Mouse (Mus musculus) CD4-positive helper T cell, adult 2 months (primary cell): Measurements from ENCODE around the gene Tomm40l.

Source experiments
- DNase-seq: peaks from one replicate; pipeline ENCODE4 v3.0.0-alpha.2; 2012; ENCODE audit warnings: low read depth, missing footprints, low spot score

Tomm40l gene

GRCm38 (mm10) chr1:171229750-171230149 is 7.4 kb upstream of the Tomm40l start:
- no peak for DNase-seq

- no peak for DNase-seq
Observed at GRCm38 (mm10) chr1:171227879-171228278, 5.6 kb upstream of the Tomm40l start.

- DNase-seq = no peak
Observed at GRCm38 (mm10) chr1:171226780-171227179, 4.5 kb upstream of the Tomm40l start.

GRCm38 (mm10) chr1:171224857-171225256 is 2.5 kb upstream of the Tomm40l start, which contains the start of gene Apoa2:
Gene Apoa2, plus strand, starts transcription at chr1:171225054.
- DNase-seq = no peak

- no peak for DNase-seq
Observed at GRCm38 (mm10) chr1:171223796-171224195, 1.5 kb upstream of the Tomm40l start.

GRCm38 (mm10) chr1:171223168-171223567 is 854 bp upstream of the Tomm40l start:
- DNase-seq = peak; percentile 26

- DNase-seq = peak; percentile 31
Observed at GRCm38 (mm10) chr1:171221281-171222193, 777 bp downstream of the Tomm40l start.

- DNase-seq = peak; percentile 80
Observed at GRCm38 (mm10) chr1:171220871-171221270, 1.4 kb downstream of the Tomm40l start.

GRCm38 (mm10) chr1:171216241-171216955 is 5.9 kb downstream of the Tomm40l start:
- DNase-seq = no peak

GRCm38 (mm10) chr1:171213801-171214496 is 8.4 kb downstream of the Tomm40l start, which contains the start of gene Nr1i3:
Gene Nr1i3, plus strand, starts transcription at chr1:171213970.
- DNase-seq = no peak

GRCm38 (mm10) chr1:171212854-171213253 is 9.5 kb downstream of the Tomm40l start:
- DNase-seq = no peak

GRCm38 (mm10) chr1:171209409-171209808 is 12.9 kb downstream of the Tomm40l start:
- no peak for DNase-seq

- no peak for DNase-seq
Observed at GRCm38 (mm10) chr1:171205704-171206493, 16.4 kb downstream of the Tomm40l start.

- DNase-seq = no peak
Observed at GRCm38 (mm10) chr1:171204249-171204644, 18.1 kb downstream of the Tomm40l start.

GRCm38 (mm10) chr1:171203471-171204248 is 18.7 kb downstream of the Tomm40l start:
- no peak for DNase-seq

- no peak for DNase-seq
Observed at GRCm38 (mm10) chr1:171200769-171201168, 21.5 kb downstream of the Tomm40l start.

GRCm38 (mm10) chr1:171199532-171199931 is 22.8 kb downstream of the Tomm40l start:
- no peak for DNase-seq

GRCm38 (mm10) chr1:171195887-171196397 is 26.4 kb downstream of the Tomm40l start, which contains the start of gene Pcp4l1:
Gene Pcp4l1, minus strand, starts transcription at chr1:171196268.
- DNase-seq = no peak

- DNase-seq = no peak
Observed at GRCm38 (mm10) chr1:171195046-171195822, 27.1 kb downstream of the Tomm40l start.
